Mouse (Mus musculus) midbrain, embryonic 11.5 days (tissue): ENCODE measurements around the gene Gm13287. TPM values are rescaled to one million over a fixed set of nuclear protein-coding genes. Genes with fewer than 3 reads are reported as not detected.
"Not testable (repeated sequence)": the region's sequence is repeated elsewhere in the genome, so short reads cannot be mapped to it uniquely, and the experiment has no call there.

Source experiments
- ATAC-seq: fragments of 200-750 bp; cut with Nextera tagmentation; 2 replicates; pipeline ENCODE4 v1.8.0; 2017; ENCODE audit warnings: moderate TSS enrichment, moderate library complexity; ENCODE audit not compliant: low FRiP score
- DNase-seq: peaks from one replicate; pipeline ENCODE4 v3.0.0; 2015; ENCODE audit warnings: low spot score; ENCODE audit errors: missing footprints
- H3K27ac ChIP-seq: fragments of 300-500 bp; sonication (generic); 2 replicates; pipeline ENCODE4 v1.5.1; 2014; ENCODE audit warnings: low read depth, low read length
- H3K27me3 ChIP-seq: fragments of 300-500 bp; sonication (generic); 2 replicates; pipeline ENCODE4 v1.6.1; 2014; ENCODE audit warnings: mild to moderate bottlenecking, low read length, moderate library complexity, mixed read lengths; ENCODE audit not compliant: control insufficient read depth, insufficient read depth
- H3K36me3 ChIP-seq: fragments of 300-500 bp; sonication (generic); 2 replicates; pipeline ENCODE4 v1.6.1; 2014; ENCODE audit warnings: mild to moderate bottlenecking, low read length, moderate library complexity, mixed read lengths; ENCODE audit not compliant: control insufficient read depth, insufficient read depth
- H3K4me1 ChIP-seq: fragments of 300-500 bp; sonication (generic); 2 replicates; pipeline ENCODE4 v1.6.1; 2014; ENCODE audit warnings: low read length; ENCODE audit not compliant: control insufficient read depth, insufficient read depth
- H3K4me2 ChIP-seq: fragments of 300-500 bp; sonication (generic); 2 replicates; pipeline ENCODE4 v1.6.1; 2014; ENCODE audit warnings: mild to moderate bottlenecking, moderate library complexity
- H3K4me3 ChIP-seq: fragments of 300-500 bp; sonication (generic); 2 replicates; pipeline ENCODE4 v1.5.1; 2014; ENCODE audit warnings: low read depth, low read length
- H3K9ac ChIP-seq: fragments of 300-500 bp; sonication (generic); 2 replicates; pipeline ENCODE4 v1.6.1; 2014; ENCODE audit warnings: low read length
- H3K9me3 ChIP-seq: fragments of 300-500 bp; sonication (generic); 2 replicates; pipeline ENCODE4 v1.6.1; 2016; ENCODE audit warnings: low read length; ENCODE audit not compliant: control insufficient read depth
- WGBS: fragments of 180-500 bp; shearing (Covaris S2); extraction: QIAGEN DNeasy Blood & Tissue Kit; methylation state at CpG from one replicate; pipeline ENCODE4 v1.1.7; 2014; 5-methylcytosine and 5-hydroxymethylcytosine counted together
- polyA plus RNA-seq: library from polyadenylated mRNA; unstranded; fragments of >200 nt; fragmentation: Nextera tagmentation; extraction: Ambion mirVana; gene quantifications from 2 replicates; pipeline ENCODE4 v1.2.1, GENCODE M21; 2014

The Gm13287 gene
- polyA plus RNA-seq, 1 experiment from 2014 or later, result not detected

DNA sequence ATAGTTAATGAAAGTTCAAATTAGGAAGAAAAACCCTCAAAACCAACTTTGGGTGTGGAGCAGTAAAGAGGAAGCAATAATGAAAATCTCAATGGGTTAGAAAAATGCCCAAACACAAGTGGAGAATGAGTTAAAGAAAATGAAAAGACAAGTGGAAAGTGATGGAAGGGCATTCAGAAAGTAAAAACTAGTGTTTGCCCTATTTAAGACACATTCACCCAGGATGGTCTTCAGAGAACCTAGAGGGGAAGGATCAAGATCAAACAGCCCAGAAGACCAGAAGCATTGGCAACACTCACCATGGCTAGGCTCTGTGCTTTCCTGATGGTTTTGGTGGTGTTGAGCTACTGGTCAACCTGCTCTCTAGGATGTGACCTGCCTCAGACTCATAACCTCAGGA is 24.1 kb downstream of the Gm13287 start, which contains the start of gene Ifna6:
Gene Ifna6, plus strand, starts transcription at position 301 of the 400 bp plus-strand sequence.
- not testable (repeated sequence) for H3K4me3 ChIP-seq, H3K27ac ChIP-seq, H3K27me3 ChIP-seq, H3K9me3 ChIP-seq, H3K9ac ChIP-seq, H3K4me2 ChIP-seq, H3K4me1 ChIP-seq, DNase-seq, H3K36me3 ChIP-seq, ATAC-seq

DNA sequence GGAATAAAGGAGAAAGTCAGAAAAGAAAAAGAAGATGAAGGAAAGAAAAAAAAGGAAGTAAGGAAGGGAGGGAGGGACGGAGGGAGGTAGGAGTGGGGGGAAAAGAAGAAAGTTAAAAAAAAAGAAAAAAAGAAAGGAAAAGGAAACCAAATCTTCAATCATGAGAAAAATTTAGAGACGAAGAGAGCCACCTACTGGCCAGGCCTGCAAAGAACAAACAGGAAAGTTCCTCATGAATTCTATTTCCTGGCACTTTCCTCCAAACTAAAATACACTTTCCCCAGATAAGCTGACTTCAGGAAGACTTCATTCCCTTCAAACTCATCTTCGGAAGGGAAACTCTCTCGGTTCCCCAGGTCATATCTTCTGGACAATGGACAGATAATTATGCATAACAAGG is 27.5 kb downstream of the Gm13287 start:
- H3K27me3 ChIP-seq, result no peaks in the 10 kb centered on the region
- 31% methylated on average over 4 of the region's 4 CpGs for WGBS
- H3K36me3 ChIP-seq, result no peaks in the 10 kb centered on the region
- ATAC-seq (no peak), DNase-seq (no peak)
- H3K9ac ChIP-seq, result no peak overlapping the region
- no peaks in the 10 kb centered on the region for H3K9me3 ChIP-seq
- no peak overlapping the region for H3K4me3 ChIP-seq
- no peak overlapping the region for H3K4me2 ChIP-seq
- no peak overlapping the region for H3K27ac ChIP-seq
- H3K4me1 ChIP-seq, result no peaks in the 10 kb centered on the region

DNA sequence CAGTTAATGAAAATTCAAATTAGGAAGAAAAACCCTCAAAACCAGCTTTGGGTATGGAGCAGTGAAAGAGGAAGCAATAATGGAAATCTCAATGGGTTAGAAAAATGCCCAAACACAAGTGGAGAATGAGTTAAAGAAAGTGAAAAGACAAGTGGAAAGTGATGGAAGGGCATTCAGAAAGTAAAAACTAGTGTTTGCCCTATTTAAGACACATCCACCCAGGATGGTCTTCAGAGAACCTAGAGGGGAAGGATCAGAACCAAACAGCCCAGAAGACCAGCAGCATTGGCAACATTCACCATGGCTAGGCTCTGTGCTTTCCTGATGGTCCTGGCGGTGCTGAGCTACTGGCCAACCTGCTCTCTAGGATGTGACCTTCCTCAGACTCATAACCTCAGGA is 32.2 kb downstream of the Gm13287 start, which contains the start of gene Ifna5:
Gene Ifna5, plus strand, starts transcription at position 301 of the 400 bp plus-strand sequence.
- not testable (repeated sequence) for H3K4me2 ChIP-seq, H3K27ac ChIP-seq, H3K4me3 ChIP-seq, H3K36me3 ChIP-seq, H3K27me3 ChIP-seq, ATAC-seq, DNase-seq, H3K4me1 ChIP-seq, H3K9ac ChIP-seq, H3K9me3 ChIP-seq
- 64% methylated on average over 1 of the region's 1 CpGs for WGBS

DNA sequence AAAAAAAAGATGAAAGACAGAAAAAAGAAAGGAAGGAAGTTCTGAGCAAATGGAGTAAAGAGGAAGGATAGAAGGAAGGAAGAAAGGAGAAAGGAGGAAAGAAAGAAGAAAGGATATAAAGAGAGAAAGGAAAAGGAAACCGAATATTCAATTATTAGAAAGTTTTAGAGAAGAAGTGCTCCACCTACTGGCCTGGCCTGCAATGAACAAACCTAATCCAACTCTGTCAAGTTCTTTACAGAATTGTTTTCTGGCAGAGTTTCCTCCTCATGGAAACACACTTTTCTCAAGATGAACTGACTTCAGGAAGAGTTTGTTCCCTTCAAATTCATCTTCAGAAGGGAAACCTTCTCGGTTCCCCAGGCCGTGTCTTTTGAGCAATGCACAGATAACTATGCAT is 35.8 kb downstream of the Gm13287 start:
- Histone ChIP-seq H3K36me3 (no peaks in the 10 kb centered on the region), H3K4me3 (no peak overlapping the region), H3K27me3 (no peaks in the 10 kb centered on the region), H3K4me2 (no peak overlapping the region), H3K9me3 (no peaks in the 10 kb centered on the region), H3K4me1 (no peaks in the 10 kb centered on the region), H3K9ac (no peak overlapping the region), H3K27ac (no peak overlapping the region)
- no peak for ATAC-seq
- 44% methylated on average over 3 of the region's 3 CpGs for WGBS
- DNase-seq, result no peak

DNA sequence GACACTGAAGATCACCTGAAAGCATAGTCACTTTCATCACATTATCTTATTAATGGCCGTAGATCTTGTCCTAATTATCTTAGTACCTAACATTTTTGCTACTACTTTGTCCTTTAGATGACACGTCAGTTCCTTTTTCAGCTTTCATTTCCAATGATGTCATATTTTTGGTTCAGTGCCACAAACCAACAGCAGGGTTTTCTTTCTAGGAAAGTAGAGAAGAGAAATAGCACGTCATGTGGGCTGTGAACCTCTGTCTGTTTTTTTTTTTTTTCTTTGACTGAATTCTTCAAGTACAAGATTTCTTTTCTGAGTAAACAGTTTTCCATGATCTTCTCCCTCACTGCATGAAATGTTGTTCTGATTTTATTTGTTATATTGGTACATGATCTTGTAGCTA is 37.0 kb downstream of the Gm13287 start:
- Histone ChIP-seq H3K36me3 (no peaks in the 10 kb centered on the region), H3K4me2 (no peak overlapping the region), H3K27ac (no peak overlapping the region), H3K9ac (no peak overlapping the region), H3K4me1 (no peaks in the 10 kb centered on the region), H3K27me3 (no peaks in the 10 kb centered on the region), H3K4me3 (no peak overlapping the region), H3K9me3 (no peaks in the 10 kb centered on the region)
- 81% methylated on average over 3 of the region's 3 CpGs for WGBS
- DNase-seq (no peak), ATAC-seq (no peak)

DNA sequence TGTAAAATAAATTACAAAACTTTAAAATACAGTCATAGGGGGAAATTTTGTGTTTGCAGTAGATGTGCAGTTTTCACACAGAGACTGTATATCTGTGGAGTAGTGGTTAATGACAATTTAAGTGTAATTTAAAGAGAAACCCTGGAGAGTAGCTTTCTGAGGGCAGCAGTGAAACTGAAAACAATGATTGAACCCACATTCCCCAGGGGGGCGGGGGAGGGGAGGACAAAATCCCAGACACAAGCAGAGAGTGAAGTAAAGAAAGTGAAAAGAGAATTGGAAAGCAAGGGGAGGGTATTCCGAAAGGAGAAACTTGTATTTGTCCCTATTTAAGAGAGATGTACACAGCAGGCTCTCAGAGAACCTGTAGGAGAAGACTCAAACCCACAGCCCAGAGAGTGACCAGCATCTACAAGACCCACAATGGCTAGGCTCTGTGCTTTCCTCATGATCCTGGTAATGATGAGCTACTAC is 38.4 kb downstream of the Gm13287 start, which contains the start of gene Ifna4:
Gene Ifna4, plus strand, starts transcription at position 424 of the 474 bp plus-strand sequence.
- whole genome bisulfite sequencing, result 29% methylated on average over 2 of the region's 2 CpGs
- Histone ChIP-seq H3K27me3 (no peaks in the 10 kb centered on the region), H3K9ac (no peak within 1 kb of the TSS), H3K4me2 (no peak within 1 kb of the TSS), H3K9me3 (no peaks in the 10 kb centered on the region), H3K27ac (no peak within 1 kb of the TSS), H3K4me3 (no peak within 1 kb of the TSS), H3K36me3 (no peaks in the 10 kb centered on the region), H3K4me1 (no peaks in the 10 kb centered on the region)
- ATAC-seq, result no peak
- DNase-seq, result no peak

DNA sequence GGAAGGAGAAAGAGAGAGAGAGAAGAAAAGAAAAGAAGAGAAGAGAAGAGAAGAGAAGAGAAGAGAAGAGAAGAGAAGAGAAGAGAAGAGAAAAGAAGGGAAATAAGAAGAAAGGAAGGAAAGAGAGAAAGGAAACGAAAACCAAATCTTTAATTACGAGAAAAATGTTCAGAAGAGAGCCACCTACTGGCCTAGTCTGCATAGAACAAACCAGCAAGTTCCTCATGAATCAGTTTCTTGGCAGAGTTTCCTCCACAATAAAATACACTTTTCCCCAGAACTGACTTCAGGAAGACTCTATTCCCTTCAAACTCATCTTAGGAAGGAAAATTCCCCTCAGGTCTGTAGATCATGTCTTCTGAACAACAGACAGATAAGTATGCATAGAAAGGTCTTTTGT is 42.3 kb downstream of the Gm13287 start:
- Histone ChIP-seq H3K9ac (no peak overlapping the region), H3K27me3 (no peaks in the 10 kb centered on the region), H3K4me2 (no peak overlapping the region), H3K4me1 (no peaks in the 10 kb centered on the region), H3K9me3 (no peaks in the 10 kb centered on the region), H3K4me3 (no peak overlapping the region), H3K36me3 (no peaks in the 10 kb centered on the region), H3K27ac (no peak overlapping the region)
- DNase-seq (no peak), ATAC-seq (no peak)
- 43% methylated on average over 2 of the region's 2 CpGs for WGBS

DNA sequence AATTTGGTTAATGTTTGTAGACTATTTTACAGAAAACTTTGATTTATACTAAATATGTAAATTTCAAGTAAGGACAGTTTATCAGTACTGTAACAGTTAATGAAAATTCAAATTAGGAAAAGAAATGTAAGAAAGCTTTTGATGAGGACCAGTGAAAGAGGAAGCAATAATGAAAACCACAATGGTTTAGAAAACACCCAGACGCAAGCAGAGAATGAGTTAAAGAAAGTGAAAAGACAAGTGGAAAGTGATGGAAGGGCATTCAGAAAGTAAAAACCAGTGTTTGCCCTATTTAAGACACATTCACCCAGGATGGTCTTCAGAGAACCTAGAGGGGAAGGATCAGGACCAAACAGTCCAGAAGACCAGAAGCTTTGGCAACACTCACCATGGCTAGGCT is 46.6 kb downstream of the Gm13287 start, which contains the start of gene Ifna1:
Gene Ifna1, plus strand, starts transcription at position 390 of the 400 bp plus-strand sequence.
- Histone ChIP-seq H3K27ac (no peak within 1 kb of the TSS), H3K9ac (no peak within 1 kb of the TSS), H3K36me3 (no peaks in the 10 kb centered on the region), H3K9me3 (no peaks in the 10 kb centered on the region), H3K27me3 (no peaks in the 10 kb centered on the region), H3K4me2 (no peak within 1 kb of the TSS), H3K4me3 (no peak within 1 kb of the TSS), H3K4me1 (no peaks in the 10 kb centered on the region)
- ATAC-seq, result no peak
- 90% methylated on average over 1 of the region's 1 CpGs for WGBS
- DNase-seq, result no peak

DNA sequence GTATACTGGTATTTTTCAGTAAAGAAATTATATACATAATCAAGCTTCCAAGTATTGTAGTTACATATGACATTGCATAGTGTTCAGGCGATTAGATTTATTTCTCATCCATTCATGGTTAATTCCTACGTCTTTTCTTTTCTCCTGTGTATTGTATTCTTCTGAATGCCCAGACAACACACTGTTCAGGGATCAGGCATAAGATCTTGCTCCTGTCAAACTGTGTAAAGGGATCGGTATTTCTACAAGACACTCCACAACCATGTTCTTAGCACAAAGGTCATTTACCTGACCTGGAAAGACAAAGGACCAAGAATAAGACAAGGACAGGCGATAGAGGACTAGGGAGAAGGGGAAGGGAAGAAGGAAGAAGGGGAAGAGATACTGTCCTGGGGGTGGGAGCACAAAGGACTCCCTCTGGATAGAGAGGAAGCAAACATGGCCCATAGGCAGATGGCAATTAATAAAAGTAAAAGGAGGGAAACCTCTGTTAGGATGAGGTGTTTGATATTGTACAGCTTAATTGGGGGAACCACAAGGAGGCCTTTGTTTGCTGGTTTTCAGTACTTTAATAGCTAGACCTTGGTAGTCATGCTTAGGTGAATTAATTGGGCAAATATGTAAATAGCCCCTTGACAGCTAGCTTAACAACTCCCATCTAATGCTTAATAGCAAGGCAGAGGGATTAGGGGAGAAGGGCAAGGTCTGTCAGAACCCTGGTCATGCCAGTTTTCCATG is 48.1 kb downstream of the Gm13287 start:
- Histone ChIP-seq H3K4me3 (no peak overlapping the region), H3K9me3 (no peaks in the 10 kb centered on the region), H3K36me3 (no peaks in the 10 kb centered on the region), H3K27me3 (no peaks in the 10 kb centered on the region), H3K4me2 (no peak overlapping the region), H3K9ac (no peak overlapping the region), H3K27ac (no peak overlapping the region), H3K4me1 (no peaks in the 10 kb centered on the region)
- no peak for ATAC-seq
- no peak for DNase-seq
- WGBS, result 28% methylated on average over 4 of the region's 4 CpGs
